Mouse (Mus musculus): ENCODE results near the gene Enox1.
"Not testable (repeated sequence)": the region's sequence is repeated elsewhere in the genome, so short reads cannot be mapped to it uniquely, and the experiment has no call there.

Gene Enox1

GRCm38 (mm10) chr14:77529201-77529600 lies 372.6 kb downstream of the Enox1 start:
- DNase-seq, result no peak

- DNase-seq, result no peak
These were observed 373.1 kb downstream of the Enox1 start for GRCm38 (mm10) chr14:77529621-77530020.

- DNase-seq, result no peak
These were observed 377.1 kb downstream of the Enox1 start for GRCm38 (mm10) chr14:77533638-77534037.

- DNase-seq, result no peak
These were observed 377.6 kb downstream of the Enox1 start for GRCm38 (mm10) chr14:77534120-77534519.

- no peak for DNase-seq
These were observed 380.0 kb downstream of the Enox1 start for GRCm38 (mm10) chr14:77536592-77536991.

DNA sequence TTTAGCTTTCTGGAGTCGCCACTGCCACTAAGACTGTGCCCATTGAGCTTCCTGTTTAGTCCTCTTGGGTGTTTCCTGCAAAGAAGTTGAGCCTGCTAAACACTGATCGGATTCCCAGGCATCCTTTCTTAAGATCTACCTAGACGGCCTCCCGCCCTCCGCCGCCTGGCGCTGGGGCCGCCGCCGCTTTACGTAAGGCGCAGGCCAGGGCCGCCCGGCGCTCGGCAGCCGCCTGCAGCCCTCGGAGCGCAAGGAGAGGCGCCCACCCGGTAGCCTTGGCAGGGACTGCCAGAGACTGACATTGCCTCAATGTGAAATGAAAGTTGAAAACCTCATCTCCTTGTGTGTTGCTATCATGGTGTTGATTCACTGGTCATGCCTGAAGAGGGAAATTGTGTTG lies 383.0 kb downstream of the Enox1 start:
- DNase-seq, result not testable (repeated sequence)

DNA sequence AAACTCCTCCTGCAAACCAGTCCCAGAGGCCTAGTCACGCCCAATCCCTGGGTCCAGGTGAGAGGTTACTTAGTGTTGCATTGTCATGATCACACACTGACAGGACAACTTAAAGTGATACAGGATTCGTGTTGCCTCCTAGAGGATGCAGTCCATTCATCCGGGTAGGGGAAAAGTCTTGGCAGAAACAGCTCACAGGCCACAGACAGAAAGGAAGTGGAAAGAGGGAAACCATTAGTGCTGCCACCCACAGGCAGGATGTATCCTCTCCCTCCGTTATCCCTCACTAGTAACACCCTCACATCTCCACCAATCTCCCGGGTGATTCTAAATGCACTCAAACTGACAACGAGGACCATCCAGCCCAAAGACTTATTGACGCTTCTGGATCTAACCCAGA lies 385.4 kb downstream of the Enox1 start:
- no peak for DNase-seq

GRCm38 (mm10) chr14:77546531-77547274 lies 390.1 kb downstream of the Enox1 start:
- DNase-seq, result peak; percentile 7

- no peak for DNase-seq
These were observed 390.8 kb downstream of the Enox1 start for GRCm38 (mm10) chr14:77547351-77547750.

GRCm38 (mm10) chr14:77548963-77549362 lies 392.4 kb downstream of the Enox1 start:
- DNase-seq, result no peak

GRCm38 (mm10) chr14:77557446-77558070 lies 401.0 kb downstream of the Enox1 start:
- no peak for DNase-seq

DNA sequence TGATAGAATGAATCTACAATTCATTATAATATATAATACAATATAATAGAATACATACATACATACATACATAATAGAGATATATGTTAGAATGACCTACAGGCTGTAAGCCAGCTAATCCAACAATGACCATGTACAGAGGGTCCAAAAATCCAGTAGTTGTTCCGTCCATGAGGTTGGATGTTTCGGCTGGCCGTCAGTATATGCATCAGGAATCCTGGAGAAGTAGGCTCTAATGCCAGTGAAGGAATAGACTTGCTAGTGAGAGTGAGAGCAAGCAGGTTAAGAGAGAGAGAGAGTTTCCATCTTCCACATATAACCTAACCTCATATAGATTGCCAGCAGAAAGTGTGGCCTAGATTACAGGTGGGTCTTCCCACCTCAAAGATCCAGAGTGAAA lies 402.3 kb downstream of the Enox1 start:
- DNase-seq, result no peak

DNA sequence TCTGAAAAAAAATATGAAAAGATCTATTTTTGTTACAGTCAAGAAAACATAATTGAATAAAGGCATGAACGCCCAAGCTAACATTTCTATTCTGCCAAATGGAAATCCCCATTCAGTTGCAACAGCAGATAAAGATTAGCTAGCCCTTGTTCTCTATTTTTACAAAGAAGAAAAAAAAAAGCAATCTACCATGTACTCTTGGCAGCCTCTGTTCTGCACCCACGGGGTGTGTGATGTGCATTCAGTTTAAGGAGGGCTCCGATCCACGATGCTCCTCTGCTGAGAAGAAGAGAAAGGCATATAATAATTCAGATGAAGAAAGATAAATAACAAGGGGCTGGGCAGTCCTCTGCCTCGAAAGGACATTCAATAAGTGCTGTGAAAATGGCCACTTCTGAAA lies 403.2 kb downstream of the Enox1 start:
- no peak for DNase-seq

- no peak for DNase-seq
These were observed 405.4 kb downstream of the Enox1 start for GRCm38 (mm10) chr14:77561808-77562583.

GRCm38 (mm10) chr14:77563922-77564321 lies 407.4 kb downstream of the Enox1 start:
- no peak for DNase-seq

DNA sequence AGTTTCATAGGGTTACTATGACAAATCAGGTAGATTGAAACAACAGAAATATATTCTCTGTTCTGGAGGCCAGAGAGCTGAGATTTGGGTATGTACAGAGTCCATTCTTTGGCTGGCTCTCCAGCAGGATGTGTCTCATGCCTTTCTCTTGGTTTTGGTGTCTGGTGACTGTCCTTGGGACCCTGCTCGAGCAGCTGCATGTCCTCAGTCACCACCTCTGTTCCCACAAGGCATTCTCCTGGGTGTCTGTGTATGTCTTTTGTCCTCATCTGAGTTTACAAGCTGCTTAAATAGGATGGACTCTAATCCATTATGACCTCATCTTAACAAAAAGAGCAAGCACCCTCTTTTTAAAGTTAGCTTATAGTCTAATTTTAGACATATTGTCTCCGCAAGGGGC lies 410.6 kb downstream of the Enox1 start:
- DNase-seq, result no peak

GRCm38 (mm10) chr14:77574436-77574835 lies 417.9 kb downstream of the Enox1 start:
- no peak for DNase-seq

DNA sequence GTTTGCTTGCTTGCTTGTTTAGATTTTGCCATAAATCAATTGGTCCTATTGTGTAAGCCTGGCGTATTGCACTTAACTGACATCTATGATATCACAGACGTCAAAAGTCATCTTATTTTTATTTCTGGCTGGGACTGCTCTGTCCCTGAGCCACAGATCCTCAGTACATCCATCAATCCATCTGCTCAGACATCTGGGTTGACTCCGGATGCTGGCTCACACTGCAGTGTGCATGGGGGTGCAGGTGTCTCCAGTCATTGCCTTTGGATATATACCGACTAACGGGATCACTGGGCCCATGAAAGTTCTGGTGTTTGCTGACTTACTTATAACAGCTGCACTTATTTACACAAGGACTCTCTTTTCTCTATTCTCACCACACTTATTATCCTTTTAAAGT lies 419.8 kb downstream of the Enox1 start:
- DNase-seq, result no peak

DNA sequence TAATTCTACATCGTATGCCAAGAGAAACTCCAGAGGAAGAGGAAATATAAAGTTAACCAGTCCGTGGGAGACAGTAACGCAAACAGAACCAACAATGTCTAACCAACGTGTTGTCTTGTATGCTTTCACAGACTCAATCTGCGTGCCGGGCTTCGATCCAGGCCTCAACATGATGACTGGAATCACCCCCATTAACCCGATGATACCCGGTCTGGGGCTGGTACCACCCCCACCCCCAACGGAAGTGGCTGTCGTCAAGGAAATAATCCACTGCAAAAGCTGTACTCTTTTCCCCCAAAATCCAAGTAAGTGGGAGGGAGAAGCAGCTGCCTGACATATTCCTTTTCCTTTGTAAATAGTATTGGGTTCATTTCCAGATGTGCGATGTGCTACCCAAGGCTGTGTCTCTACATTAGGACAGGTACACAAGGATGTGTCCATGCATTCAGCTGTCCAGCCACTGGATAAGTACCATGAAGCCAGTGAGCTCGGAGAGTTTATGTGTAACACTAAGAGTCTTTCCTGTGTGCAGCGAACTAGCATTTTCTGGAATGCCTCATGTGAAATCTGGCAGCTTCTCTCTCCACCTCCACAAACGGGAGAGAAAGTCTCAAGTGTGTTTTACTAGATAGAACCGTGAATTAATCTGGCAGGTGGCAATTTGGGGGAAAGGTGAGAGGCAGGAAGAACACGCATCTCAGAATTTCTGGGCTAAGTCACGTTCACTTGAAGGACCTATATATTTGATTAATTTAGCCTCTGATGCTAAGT lies 421.1 kb downstream of the Enox1 start:
- DNase-seq, result no peak

- DNase-seq, result no peak
These were observed 421.8 kb downstream of the Enox1 start for GRCm38 (mm10) chr14:77578355-77578754.

DNA sequence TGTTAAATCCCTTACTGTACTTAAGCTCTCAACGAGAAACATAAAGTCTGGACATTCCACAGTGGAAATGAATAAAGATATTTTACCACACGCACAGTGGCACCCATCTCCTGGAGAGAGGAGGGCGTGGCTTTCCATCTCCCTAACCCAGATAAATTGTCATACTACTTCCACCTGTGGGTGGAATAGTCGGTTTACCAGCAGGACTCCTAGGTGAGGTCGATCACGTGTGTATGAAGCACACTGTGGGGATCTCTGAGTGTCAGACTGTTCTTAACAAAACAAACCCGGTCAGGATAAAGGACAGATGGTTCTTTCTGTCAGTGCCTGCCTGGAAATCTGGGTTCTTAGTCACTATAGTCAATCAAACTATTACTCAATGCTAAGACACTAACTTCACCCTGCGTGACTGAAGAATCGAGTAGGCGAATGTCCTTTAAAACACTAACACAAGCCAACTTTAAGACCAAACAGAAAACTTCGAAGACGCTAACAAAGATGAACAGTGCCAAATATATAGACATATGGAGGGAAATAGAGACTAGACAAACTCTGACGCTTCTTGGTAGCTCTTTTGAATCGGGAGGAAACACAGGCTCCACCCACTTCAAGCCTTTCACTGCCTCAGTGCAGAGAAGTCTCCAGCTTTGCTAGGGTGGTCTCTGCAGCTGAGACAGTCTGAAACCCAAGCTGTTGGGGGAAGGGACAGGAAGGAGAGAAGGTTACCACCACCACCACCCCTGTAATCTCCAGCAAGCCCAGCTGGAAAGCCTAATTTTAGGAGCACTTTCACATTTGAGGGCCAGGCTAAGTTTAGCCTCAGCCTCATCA lies 423.8 kb downstream of the Enox1 start:
- no peak for DNase-seq

GRCm38 (mm10) chr14:77580937-77581270 lies 424.3 kb downstream of the Enox1 start:
- no peak for DNase-seq
